Mouse (Mus musculus) kidney, embryonic 16.5 days (tissue): ENCODE measurements around the gene Adk. TPM values are rescaled to one million over a fixed set of nuclear protein-coding genes. Genes with fewer than 3 reads are reported as not detected.
A peak's percentile ranks its signal among the peaks of the same experiment; 100 is the strongest.
"Not testable (repeated sequence)": the region's sequence is repeated elsewhere in the genome, so short reads cannot be mapped to it uniquely, and the experiment has no call there.

Experiments
- ATAC-seq: fragments of 200-750 bp; cut with Nextera tagmentation; 2 replicates; pipeline ENCODE4 v1.8.0; 2017; ENCODE audit warnings: moderate TSS enrichment; ENCODE audit not compliant: low FRiP score, low TSS enrichment
- H3K27ac ChIP-seq: fragments of 300-500 bp; sonication (generic); 2 replicates; pipeline ENCODE4 v1.5.1; 2014; ENCODE audit warnings: low read length
- H3K27me3 ChIP-seq: fragments of 300-500 bp; sonication (generic); 2 replicates; pipeline ENCODE4 v1.6.1; 2014; ENCODE audit warnings: low read length, control low read depth, mixed read lengths; ENCODE audit not compliant: insufficient read depth
- H3K36me3 ChIP-seq: fragments of 300-500 bp; sonication (generic); 2 replicates; pipeline ENCODE4 v1.6.1; 2014; ENCODE audit warnings: low read length, control low read depth, mixed read lengths; ENCODE audit not compliant: insufficient read depth
- H3K4me1 ChIP-seq: fragments of 300-500 bp; sonication (generic); 2 replicates; pipeline ENCODE4 v1.6.1; 2014; ENCODE audit warnings: low read length, control low read depth, mixed read lengths; ENCODE audit not compliant: insufficient read depth
- H3K4me2 ChIP-seq: fragments of 300-500 bp; sonication (generic); replicated peaks from 2 replicates; pipeline ENCODE4 v1.6.1; 2014; ENCODE audit warnings: low read depth, low read length
- H3K4me3 ChIP-seq: fragments of 300-500 bp; sonication (generic); 2 replicates; pipeline ENCODE4 v1.5.1; 2014; ENCODE audit warnings: mild to moderate bottlenecking, low read length
- H3K9ac ChIP-seq: fragments of 300-500 bp; sonication (generic); replicated peaks from 2 replicates; pipeline ENCODE4 v1.6.1; 2014; ENCODE audit warnings: low read length
- H3K9me3 ChIP-seq: fragments of 300-500 bp; sonication (generic); 2 replicates; pipeline ENCODE4 v1.6.1; 2016; ENCODE audit warnings: low read length, control low read depth
- WGBS: fragments of 180-500 bp; shearing (Covaris S2); extraction: QIAGEN DNeasy Blood & Tissue Kit; methylation state at CpG from one replicate; pipeline ENCODE4 v1.1.7; 2014; 5-methylcytosine and 5-hydroxymethylcytosine counted together
- polyA plus RNA-seq: library from polyadenylated mRNA; unstranded; fragments of >200 nt; fragmentation: Nextera tagmentation; extraction: Ambion mirVana; gene quantifications from 2 replicates; pipeline ENCODE4 v1.2.1, GENCODE M21; 2015

Adk gene
- polyA plus RNA-seq, 1 experiment from 2014 or later: 167 TPM

DNA sequence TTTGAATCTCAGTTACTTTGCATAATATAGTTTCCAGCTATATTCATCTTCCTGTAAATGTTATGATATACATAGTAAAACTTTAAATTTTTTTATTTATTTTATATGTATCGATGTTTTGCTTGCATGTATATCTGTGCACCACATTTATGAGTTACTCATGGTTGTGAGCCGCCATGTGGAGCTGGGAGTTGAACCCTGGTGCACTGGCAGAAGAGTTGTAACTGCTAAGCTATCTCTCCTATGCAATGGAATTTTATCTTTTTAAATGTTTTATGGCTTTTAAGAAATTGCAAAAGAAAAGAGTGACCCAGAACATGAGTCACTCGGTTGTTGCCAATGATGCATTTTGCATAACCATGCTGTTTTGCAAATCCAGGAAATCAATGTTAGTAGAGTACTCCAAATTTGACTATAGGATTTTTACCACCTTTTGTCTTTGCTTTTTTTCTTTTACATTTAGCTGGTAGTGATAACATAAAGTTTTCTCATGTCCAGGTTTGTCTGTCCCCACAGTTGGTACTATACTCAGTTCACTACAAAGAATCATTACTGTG, 38.6 kb downstream of the Adk start:
- Histone ChIP-seq H3K27me3 (no peaks in the 10 kb centered on the region), H3K9me3 (no peaks in the 10 kb centered on the region), H3K9ac (no peak overlapping the region), H3K4me3 (no peak overlapping the region), H3K27ac (no peak overlapping the region), H3K4me1 (peaks cover 16% of the 10 kb centered on the region), H3K4me2 (no peak overlapping the region), H3K36me3 (peaks cover 8% of the 10 kb centered on the region)
- no peak for ATAC-seq
- WGBS: 90% methylated on average over 3 of the region's 3 CpGs

GRCm38 (mm10) chr14:21094161-21094560, 41.8 kb downstream of the Adk start:
- ATAC-seq, H3K9me3 ChIP-seq, H3K4me3 ChIP-seq, H3K36me3 ChIP-seq, H3K27ac ChIP-seq, H3K9ac ChIP-seq, H3K4me2 ChIP-seq, H3K27me3 ChIP-seq: not testable (repeated sequence)
- H3K4me1 ChIP-seq: peaks cover 12% of the 10 kb centered on the region

DNA sequence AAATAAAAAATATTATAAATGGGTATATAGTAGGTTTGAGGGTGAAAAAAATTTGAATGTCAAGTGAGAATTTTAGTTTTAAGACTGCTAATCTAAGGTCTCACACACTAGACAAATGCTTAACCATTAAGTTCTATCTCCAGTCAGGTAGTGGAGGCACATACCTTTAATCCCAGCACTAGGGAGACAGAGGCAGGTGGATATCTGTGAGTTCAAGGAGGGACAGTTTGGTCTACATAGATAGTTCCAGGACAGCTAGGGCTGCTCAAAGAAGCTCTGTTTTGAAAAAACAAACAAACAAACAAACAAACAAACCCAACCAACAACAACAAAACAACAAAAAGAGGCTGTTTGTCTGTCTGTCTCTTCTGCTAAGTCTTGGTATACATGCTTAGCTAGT, 43.9 kb downstream of the Adk start:
- Histone ChIP-seq H3K4me1 (peaks cover 19% of the 10 kb centered on the region), H3K4me2 (no peak overlapping the region), H3K27ac (no peak overlapping the region), H3K27me3 (no peaks in the 10 kb centered on the region), H3K4me3 (no peak overlapping the region), H3K36me3 (peaks cover 8% of the 10 kb centered on the region), H3K9ac (no peak overlapping the region), H3K9me3 (no peaks in the 10 kb centered on the region)
- ATAC-seq: no peak

GRCm38 (mm10) chr14:21096689-21097088, 44.3 kb downstream of the Adk start:
- Histone ChIP-seq H3K4me1 (peaks cover 22% of the 10 kb centered on the region), H3K36me3 (peaks cover 8% of the 10 kb centered on the region), H3K4me3 (no peak overlapping the region), H3K27ac (no peak overlapping the region), H3K9me3 (no peaks in the 10 kb centered on the region), H3K27me3 (no peaks in the 10 kb centered on the region), H3K9ac (no peak overlapping the region), H3K4me2 (no peak overlapping the region)
- WGBS: 72% methylated on average over 4 of the region's 4 CpGs
- no peak for ATAC-seq

DNA sequence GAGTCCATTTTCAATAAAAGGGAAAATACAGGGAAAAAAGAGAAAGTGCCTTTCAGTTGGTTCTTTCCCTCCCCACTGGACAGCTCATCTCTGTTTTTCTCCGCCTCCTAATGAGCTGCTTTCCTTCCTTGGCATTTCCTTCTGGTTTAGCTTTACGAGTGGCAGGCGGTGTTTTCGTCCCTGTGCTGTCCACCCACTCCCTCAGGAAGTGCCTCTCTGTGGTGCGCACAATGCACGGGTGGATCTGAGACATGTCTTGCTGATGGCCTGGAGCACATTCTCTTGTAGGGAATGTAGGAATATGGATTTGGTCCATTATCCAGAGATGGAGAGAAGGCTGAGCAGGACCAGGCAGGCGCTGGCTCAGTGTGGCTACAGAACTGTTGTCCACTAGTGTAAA, 47.0 kb downstream of the Adk start:
- ATAC-seq: no peak
- H3K4me3 ChIP-seq: no peak overlapping the region
- 32% methylated on average over 7 of the region's 7 CpGs for WGBS
- no peaks in the 10 kb centered on the region for H3K9me3 ChIP-seq
- peaks cover 22% of the 10 kb centered on the region for H3K4me1 ChIP-seq
- no peaks in the 10 kb centered on the region for H3K36me3 ChIP-seq
- H3K27me3 ChIP-seq: no peaks in the 10 kb centered on the region
- H3K27ac ChIP-seq: no peak overlapping the region
- no peak overlapping the region for H3K4me2 ChIP-seq
- H3K9ac ChIP-seq: no peak overlapping the region

DNA sequence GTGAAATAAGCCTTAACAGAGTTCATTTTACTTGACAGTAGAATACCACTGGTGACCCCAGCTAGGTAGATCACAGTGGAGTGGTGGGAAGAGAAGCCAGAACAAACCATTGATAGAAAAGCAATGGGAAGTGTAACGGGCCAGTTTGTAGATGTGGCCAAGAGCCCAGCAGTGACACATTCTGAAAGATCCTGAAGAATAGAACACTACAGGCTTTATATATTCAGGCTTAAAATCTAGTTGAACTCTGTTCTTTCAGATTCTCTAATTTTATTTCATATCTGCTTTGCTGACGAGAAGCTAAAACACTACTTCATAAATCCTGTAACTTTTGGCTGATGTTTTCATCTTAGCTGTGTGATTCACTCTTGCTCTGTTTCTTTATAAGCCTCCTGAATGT, 48.5 kb downstream of the Adk start:
- Histone ChIP-seq H3K9me3 (no peaks in the 10 kb centered on the region), H3K4me2 (no peak overlapping the region), H3K9ac (no peak overlapping the region), H3K4me1 (peaks cover 22% of the 10 kb centered on the region), H3K4me3 (no peak overlapping the region), H3K27me3 (no peaks in the 10 kb centered on the region), H3K36me3 (no peaks in the 10 kb centered on the region), H3K27ac (no peak overlapping the region)
- ATAC-seq: no peak
- 67% methylated on average over 2 of the region's 2 CpGs for WGBS

DNA sequence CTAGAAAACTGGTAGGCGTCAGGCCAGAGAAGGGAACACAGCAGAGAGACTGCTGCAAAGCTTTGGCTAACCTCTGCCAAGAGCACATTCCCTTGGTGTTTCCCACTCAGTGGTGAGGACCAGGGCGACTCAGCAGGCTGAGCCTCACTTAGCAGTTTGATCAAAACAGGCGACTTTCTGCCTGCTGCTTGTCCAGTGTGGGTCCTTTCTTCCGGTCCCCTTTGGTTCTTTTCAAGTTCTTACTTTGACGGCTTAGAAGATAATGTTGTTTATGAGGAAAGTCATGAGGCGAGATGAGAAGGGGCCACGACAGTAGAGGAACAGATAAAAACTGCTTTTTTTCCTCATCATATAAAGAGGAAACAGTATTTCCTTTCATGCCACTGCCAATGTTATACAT, 49.2 kb downstream of the Adk start:
- WGBS: 55% methylated on average over 7 of the region's 7 CpGs
- Histone ChIP-seq H3K4me2 (no peak overlapping the region), H3K27ac (0 out of 2 replicates have a peak overlapping the region, but pooled peaks have one; percentile 26), H3K9ac (no peak overlapping the region), H3K9me3 (no peaks in the 10 kb centered on the region), H3K27me3 (no peaks in the 10 kb centered on the region), H3K4me3 (no peak overlapping the region), H3K4me1 (peaks cover 18% of the 10 kb centered on the region), H3K36me3 (no peaks in the 10 kb centered on the region)
- no peak for ATAC-seq

GRCm38 (mm10) chr14:21102666-21103203, 50.4 kb downstream of the Adk start:
- no peak overlapping the region for H3K4me2 ChIP-seq
- no peak overlapping the region for H3K9ac ChIP-seq
- ATAC-seq: no peak
- no peaks in the 10 kb centered on the region for H3K9me3 ChIP-seq
- WGBS: 85% methylated on average over 4 of the region's 4 CpGs
- no peak overlapping the region for H3K4me3 ChIP-seq
- no peak overlapping the region for H3K27ac ChIP-seq
- no peaks in the 10 kb centered on the region for H3K27me3 ChIP-seq
- peaks cover 14% of the 10 kb centered on the region for H3K4me1 ChIP-seq
- H3K36me3 ChIP-seq: no peaks in the 10 kb centered on the region

DNA sequence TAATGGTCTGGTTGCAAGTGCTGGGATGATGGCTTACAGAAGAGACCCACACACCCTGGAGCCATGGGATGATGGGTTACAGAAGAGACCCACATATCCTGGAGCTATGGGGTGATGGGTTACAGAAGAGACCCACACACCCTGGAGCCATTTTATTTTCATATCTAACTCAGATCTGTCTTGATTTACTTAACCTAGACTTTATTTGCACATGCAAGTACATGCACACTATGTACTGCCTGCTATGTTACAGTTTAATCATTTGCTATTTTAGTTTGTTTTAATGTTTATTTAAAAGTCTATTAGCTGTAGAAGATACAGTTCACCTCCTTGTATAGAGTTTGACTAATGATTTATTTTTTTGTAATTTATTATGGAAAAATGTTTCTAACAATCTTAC, 52.7 kb downstream of the Adk start:
- no peaks in the 10 kb centered on the region for H3K27me3 ChIP-seq
- H3K4me1 ChIP-seq: 0 out of 2 replicates have a peak, but pooled peaks cover 3% of the 10 kb centered on the region
- no peaks in the 10 kb centered on the region for H3K36me3 ChIP-seq
- H3K9me3 ChIP-seq: no peaks in the 10 kb centered on the region
- no peak overlapping the region for H3K4me2 ChIP-seq
- ATAC-seq: no peak
- H3K4me3 ChIP-seq: no peak overlapping the region
- H3K9ac ChIP-seq: no peak overlapping the region
- no peak overlapping the region for H3K27ac ChIP-seq

DNA sequence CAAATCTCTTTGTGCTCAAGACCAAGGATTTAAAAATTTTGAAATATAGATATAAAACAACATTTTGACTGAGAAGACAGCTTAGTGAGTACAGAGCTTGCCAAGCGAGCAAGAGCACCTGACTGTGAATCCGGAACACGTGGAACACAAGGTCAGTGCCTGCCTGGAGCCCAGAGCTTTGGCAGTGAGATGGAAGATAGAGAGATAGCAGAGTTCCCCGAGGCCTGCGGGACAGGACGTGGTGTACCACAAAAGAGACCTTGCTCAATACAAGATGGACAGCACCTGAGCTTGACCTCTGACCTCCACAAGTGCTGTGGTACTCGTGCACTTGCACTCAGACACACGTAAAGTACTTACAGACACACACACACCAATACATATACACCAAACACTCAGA, 54.2 kb downstream of the Adk start:
- ATAC-seq: no peak
- Histone ChIP-seq H3K36me3 (no peaks in the 10 kb centered on the region), H3K9me3 (no peaks in the 10 kb centered on the region), H3K27me3 (no peaks in the 10 kb centered on the region), H3K4me2 (no peak overlapping the region), H3K4me3 (no peak overlapping the region), H3K4me1 (0 out of 2 replicates have a peak, but pooled peaks cover under 1% of the 10 kb centered on the region), H3K27ac (no peak overlapping the region), H3K9ac (no peak overlapping the region)
- 79% methylated on average over 8 of the region's 8 CpGs for WGBS
